Mouse (Mus musculus) hindlimb bud, embryonic 11.5 days (tissue): ENCODE data around the gene Trappc2l.

ENCODE experiments used
- DNase-seq: peaks from one replicate; pipeline ENCODE4 v3.0.0-alpha.2; 2012; ENCODE audit warnings: low read depth, low spot score; ENCODE audit errors: extremely low spot score

Trappc2l gene

DNA sequence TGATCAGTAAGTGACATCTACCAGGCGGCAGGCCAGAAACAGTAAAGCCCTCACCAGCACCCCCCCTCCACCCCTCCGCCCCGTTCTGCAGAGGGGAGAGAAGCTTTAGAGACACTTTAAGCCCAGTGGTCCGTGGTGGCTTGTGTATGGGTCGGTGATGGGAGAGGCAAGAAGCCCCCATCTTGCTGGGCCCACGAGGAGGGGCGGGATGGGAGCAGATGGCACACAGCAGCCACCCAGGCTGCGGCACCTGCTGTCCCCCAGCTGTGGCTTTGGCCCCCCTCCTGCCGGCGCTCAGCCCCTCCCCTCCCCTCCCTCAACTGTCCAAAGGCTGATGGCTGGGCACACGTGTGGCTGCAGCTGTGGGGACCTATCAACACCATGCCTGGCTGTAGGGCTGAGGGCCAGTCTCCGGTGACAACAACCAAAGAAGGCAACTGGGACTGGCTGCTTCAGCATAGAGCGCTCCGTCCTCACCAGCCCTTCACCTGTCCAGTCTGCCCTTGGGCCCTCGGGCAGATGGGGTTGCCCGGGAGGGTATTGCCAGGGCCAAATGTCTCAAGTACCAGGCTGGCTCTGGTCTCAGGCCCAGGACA lies 40.0 kb downstream of the Trappc2l start:
- no peak for DNase-seq

DNA sequence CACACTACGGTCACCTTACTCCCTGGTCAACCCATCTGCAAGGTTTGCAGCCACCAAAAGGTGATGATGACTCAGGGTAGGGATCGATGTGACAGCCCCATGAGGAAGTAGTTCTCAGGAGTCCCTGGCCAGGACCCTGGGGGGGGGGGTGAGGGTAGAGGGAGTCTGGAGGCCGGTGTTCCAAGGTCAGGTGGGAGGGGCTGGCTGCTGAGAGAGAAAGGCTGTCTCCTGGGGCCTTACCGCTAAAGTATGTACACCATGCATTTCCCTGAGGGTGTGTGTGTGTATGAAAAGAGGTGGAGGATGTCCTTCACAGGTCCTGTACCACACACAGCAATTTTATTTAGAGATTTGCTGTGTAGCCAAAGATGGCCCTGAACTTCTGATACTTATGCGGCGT lies 41.2 kb downstream of the Trappc2l start:
- DNase-seq: no peak

DNA sequence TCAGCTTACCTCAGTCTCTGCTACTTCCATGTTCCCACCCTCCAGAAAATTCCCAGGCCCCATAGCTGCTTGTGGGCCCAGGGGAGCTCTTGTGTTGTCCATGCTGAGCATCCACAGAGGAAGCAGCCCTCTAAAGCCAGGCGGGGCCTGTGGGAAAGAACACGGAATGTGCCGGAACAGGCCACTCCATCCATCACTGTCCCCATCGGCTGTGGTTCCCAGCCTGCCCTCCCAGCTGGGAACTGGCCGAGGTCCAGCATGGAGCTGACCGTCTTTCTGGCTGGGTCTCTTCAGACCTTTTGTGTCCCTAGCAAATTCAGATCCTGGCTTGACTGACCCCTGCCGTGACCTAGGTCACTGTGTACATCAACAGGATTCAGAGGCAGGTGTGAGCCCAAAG lies 43.3 kb downstream of the Trappc2l start:
- DNase-seq: no peak

DNA sequence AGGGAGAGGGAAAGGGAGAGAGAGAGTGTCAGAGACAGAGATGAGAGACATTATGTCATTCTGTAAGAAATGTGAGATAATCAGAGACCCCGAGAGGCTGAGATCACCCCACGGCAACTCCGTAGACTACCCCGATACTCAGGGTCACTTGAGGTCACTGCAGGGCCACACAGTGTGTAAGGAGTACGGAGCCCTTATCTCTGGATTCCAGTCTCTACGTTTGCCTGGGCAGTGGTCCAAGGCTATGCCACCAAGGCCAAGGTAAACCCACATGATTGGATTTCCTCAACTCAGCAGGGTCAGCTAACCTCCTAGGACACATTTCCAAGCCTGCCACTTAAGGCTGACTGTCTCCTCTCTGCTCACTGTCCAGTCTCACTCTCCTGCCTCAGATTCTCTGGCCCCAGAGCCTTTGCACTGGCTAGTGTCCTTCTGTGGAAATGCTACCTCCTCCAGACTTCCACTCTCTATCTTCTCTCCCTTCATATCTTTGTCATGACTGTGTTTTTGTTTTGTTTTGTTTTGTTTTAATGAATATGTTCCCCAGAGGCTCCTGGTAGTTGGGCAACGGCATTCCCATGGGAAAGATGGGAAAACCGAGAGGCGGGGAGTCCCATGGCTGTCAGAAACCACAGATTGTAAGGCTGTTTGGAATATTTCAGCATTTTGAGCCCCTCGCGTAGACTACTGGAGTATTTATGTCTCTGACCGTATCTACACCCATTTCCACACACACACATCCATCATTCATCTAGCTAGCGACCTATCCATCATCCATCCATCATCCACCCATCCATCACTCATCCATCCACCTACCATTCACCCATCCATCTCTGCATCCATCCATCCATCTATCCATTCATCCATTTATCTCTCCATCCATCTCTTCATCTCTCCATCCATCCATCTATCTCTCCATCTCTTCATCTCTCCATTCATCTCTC lies 44.9 kb downstream of the Trappc2l start:
- no peak for DNase-seq

DNA sequence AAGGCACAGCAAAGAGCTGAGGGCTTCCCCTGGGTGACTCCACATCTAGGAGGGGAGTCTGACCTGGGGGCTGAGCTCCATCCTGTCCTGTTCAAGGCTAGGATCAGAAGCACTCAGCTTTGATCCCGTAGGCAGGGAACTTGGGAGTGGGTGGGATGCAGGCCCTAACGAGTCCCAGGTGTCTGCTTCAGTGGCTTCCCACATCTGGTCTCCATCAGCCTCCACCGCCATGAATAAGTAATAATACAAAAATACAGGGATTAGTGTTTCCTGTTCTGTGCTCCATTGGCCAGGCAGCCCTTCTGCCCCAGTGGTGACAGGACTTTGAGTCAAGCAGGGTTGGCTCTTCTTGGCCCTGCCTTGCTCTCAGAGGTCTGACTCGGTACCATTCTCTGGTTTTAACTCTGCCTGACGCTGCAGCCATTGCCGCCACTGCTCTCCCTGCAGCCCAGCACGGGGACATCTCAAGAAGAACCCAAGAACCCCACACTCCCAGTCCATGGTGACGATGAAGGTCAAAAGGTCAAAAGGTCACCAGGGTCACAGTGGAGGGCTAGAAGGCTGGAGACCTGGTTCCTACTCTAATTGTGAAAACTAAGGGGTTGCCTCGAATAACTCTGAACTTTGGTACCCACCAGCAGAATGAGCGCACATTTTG lies 46.8 kb downstream of the Trappc2l start:
- DNase-seq: no peak

DNA sequence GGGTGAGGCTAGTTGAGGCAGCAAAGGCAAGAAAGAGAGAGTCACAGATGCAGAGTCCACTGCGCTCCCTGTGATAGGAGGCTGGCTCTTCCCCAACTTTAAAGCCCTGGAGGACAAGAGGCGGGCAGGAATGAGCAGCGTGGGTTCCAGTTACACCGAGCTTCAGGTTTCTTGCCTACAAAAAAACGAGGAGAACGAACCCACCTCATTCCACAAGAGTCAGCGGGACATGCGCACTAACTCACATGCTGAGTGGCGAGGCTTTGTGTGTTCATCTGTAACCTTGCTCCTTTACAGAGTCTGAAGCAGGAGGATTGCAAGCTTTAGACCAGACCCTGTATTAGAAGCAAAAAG lies 47.3 kb downstream of the Trappc2l start:
- DNase-seq: no peak

DNA sequence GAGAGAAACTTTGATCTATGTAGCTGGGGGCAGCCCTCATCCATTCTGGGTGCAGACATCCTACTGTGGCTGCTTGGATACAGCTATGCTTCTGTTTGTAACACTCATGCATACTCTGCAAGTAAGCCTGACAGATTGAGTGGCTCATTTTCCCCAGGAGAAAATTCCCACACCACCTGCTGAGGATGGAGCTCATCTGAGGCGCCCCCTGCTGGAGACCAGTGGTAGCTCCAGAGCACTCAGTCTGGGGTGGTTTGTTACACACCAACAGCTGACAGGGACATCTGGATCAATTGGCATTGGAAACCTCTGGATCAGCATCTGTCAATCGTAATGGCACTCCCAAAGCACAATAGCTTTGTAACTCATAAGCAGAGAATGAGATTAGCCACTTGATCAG lies 48.6 kb downstream of the Trappc2l start:
- no peak for DNase-seq

DNA sequence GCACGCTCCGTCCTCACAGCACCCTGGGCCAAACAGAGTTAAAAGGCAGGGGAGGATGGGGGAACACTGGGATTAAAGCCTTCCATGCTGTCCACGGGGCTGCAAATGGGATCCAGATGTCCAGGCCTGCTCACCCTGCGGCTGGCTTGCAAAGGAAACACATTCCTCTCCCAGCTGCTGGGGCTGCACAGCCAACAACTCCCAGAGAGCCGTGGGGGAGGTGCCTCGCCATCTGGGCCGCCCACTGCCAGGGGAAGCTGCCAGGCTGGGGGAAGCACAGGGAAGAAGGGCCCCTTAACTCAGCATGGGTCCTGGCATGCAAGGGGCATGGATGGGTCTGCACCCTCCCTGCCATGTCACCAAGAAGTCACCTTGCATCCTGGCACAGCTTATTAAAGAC lies 49.7 kb downstream of the Trappc2l start:
- peak; percentile 87 for DNase-seq

DNA sequence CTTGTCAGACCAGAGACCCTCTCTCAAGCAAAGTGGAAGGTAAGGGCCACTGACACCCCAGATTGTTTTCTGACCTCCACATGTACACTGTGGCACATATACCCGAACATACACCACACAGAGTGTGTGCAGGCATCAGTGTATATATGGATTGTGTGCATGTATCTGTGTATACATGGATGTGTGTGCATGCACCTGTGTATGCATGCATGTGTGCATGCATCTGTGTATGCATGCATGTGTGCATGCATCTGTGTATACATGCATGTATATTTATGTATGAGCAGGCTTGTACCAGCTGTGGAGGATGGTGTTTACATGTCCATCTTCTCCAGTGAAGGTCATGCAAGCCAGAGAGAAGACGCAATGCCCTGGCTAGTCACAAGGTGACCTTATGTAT lies 50.5 kb downstream of the Trappc2l start:
- DNase-seq: no peak

DNA sequence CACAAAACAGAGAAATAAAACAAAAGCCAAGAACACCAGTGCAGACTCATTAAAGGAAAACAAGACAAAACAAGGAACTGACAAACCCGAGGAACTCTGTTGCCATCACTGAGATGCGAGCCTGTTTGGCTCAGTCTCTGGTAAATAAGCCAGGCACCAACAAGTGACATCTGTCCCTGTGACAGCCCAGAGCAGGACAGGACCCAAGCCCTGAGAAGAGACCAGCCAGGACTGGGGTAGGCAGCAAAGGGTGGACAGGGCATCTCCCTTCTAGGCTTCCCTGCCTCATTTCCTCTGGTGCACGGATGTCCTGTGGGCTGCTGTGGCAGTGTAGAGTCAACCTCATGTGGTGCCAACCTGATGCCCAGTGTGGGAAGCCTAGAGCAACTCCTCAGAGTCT lies 51.7 kb downstream of the Trappc2l start:
- no peak for DNase-seq

DNA sequence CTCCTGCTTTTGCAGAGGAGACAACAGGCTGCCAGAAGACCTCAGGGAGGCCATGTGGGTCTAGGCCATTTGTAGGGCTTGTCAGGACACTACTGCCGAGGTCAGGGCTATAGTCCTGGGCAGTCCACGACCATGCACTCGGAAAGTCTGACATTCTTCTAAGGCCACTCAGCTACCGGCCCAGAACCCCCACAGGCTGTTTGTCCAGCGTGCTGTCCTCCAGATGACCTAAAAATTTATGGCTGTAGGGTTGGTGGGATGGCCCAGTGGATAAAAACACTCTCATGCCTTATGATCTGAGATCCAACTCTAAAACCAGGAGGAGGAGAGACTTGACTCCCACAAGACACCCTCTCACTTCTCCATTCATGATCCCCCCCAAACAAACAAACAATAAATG lies 52.2 kb downstream of the Trappc2l start:
- no peak for DNase-seq

DNA sequence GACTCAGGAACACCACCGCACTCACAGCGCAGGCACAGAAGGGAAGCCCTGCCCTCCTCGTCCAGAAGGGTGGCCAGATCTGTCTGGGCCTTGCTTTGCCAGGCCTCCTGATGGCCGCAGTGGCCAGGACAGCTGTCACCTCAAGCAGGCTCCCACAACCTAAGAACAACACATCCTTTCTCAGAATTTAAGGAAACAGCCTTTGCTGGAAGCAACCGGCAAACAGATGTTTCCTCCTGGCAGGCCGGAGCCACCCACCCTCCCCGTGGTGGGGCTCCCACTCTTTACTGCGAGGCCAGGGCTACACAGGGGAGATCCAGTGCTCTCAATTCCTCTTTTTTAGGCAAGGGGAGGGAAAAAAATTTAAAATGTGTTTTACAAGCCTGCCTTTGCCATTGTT lies 53.8 kb downstream of the Trappc2l start:
- no peak for DNase-seq

DNA sequence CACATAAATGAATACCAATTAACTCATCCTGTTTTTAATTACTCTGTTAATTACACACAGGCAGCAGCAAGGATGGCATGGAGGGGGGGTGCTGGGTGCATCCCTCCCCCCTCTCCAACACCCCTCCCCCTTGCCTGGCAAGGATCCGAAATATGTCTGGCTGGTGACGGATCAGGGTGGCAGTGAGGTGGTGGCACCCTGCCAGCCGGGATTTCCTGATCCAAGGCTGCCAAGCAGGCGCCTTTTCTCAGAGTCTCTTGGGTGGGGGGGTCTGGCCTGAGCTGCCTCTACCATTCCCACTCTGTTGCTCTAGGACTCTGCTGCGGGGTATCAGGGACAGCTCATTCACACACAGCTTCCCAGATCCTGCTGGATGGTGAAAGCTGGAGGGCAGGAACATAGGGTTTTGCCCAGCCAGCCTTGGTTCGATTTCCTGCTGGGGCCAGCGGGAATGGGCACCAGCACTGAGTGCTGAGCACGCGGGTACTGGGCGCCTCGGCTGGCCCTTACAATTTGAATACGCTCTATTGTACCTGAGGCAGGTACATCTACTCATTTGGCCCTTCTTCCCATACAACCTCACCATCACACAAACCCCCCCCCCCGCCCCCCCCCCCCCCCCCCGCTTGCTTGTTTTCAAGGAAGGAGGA lies 54.4 kb downstream of the Trappc2l start:
- DNase-seq: no peak
